Mouse (Mus musculus): ENCODE measurements around the gene Hist1h2br.
A peak's percentile ranks its signal among the peaks of the same experiment; 100 is the strongest.
"Not testable (repeated sequence)": the region's sequence is repeated elsewhere in the genome, so short reads cannot be mapped to it uniquely, and the experiment has no call there.

Hist1h2br gene

DNA sequence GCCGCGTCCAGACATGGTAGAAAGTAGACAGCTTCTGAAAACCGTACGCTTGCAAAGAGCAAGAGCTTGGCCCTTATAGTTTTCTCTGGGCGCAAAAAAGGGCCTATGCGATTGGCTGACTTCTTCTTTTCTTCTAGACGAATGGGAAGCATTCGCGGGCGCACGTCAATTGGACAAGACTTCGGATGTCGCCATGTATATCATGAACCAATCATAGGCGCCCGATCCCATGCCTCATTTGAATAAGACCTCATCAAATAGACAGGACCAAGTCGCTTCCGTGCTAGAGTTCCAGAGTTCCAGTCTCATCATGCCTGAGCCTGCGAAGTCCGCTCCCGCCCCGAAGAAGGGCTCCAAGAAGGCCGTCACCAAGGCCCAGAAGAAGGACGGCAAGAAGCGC lies at the start of gene Hist1h2br, which contains the start of gene Hist1h2ap:
Hist1h2br (plus strand) TSS at position 283 of the 400 bp plus-strand sequence.
Hist1h2ap (minus strand) TSS at position 47 of the 400 bp plus-strand sequence.
- DNase-seq (ENCODE audit: low spot score in 2 of 2), result not testable (repeated sequence)

GRCm38 (mm10) chr13:21784311-21784710 lies 49.2 kb upstream of the Hist1h2br start:
- no peak for DNase-seq (ENCODE audit: low spot score in 2 of 2)

GRCm38 (mm10) chr13:21786189-21786898 lies 47.2 kb upstream of the Hist1h2br start:
- no peak for DNase-seq (ENCODE audit: low spot score in 2 of 2)

DNA sequence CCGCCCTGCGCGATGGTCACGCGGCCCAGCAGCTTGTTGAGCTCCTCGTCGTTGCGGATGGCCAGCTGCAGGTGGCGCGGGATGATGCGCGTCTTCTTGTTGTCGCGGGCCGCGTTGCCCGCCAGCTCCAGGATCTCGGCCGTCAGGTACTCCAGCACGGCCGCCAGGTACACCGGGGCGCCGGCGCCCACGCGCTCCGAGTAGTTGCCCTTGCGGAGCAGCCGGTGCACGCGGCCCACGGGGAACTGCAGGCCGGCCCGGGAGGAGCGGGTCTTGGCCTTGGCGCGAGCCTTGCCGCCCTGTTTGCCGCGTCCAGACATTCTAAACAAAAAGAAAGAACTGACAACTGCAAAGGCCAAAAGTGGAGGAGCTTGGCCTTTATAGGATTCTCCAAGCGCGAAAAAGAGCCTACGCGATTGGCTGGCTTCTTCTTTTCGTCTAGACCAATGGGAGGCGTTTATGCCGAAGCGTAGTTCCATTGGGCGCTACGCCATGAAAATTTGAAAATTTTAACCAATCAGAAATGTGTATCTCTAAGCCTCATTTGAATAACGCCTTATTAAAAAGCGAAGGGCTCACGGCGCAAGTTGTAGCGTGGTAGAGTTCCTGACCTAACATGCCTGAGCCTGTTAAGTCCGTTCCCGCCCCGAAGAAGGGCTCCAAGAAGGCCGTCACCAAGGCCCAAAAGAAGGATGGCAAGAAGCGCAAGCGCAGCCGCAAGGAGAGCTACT lies 46.5 kb upstream of the Hist1h2br start, which contains the start of the genes Hist1h2an and Hist1h2bp:
Hist1h2an (minus strand) TSS at position 320 of the 731 bp plus-strand sequence.
Hist1h2bp (plus strand) TSS at position 563 of the 731 bp plus-strand sequence.
- peak; percentile 82 to 90 for DNase-seq (ENCODE audit: low spot score in 2 of 2)

DNA sequence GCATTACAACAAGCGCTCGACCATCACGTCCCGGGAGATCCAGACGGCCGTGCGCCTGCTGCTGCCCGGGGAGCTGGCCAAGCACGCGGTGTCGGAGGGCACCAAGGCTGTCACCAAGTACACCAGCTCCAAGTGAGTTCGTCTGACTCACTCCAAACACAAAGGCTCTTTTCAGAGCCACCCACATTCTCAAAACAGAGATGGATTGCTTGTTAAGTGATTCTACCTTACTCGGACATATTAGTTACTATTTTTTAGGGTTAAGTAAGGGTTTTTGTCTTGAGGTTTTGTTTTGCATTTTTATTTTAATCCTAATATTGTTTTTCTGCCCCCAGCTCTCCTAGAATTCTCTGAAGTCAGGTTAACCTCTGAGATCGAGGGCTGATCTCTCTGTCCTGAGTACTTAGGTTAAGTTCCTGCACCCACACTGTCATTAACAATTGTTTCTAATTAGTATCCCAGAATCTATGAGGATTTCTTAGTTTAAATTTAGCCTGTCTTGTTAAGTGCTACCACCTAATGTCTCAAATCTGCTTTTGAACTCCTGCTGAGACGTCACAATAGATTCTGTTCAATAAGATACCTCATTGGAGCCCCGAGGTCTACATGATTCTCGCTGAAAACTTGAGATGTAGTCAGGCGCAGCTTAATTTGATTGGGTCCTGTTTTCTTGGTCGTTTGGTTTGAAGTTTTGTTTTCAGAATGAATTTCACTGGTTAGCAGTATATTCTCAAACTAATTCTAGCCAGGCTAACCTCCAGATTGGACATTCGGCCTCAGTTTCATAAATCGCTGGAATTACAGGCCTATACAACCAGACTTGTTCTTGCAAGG lies 45.6 kb upstream of the Hist1h2br start:
- no peak for DNase-seq (ENCODE audit: low spot score in 2 of 2)

DNA sequence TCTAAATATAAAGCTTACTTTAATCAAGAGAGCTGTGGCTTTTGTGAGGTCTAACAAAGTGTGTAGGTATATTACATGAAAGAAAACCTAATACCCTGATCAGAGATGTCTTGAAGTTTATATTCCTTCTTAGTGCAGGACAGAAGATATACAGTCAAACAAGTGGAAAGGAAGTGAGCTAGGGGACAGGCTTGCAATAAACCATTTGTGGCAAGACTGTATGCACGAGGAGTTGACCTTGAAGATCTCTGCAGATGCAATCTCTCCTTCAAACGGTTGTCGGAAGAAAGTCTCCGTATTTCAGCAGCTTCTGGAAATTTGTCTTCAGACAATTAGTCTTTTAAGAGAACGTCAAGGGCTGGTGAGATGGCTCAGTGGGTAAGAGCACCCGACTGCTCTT lies 43.6 kb upstream of the Hist1h2br start:
- no peak for DNase-seq (ENCODE audit: low spot score in 2 of 2)

DNA sequence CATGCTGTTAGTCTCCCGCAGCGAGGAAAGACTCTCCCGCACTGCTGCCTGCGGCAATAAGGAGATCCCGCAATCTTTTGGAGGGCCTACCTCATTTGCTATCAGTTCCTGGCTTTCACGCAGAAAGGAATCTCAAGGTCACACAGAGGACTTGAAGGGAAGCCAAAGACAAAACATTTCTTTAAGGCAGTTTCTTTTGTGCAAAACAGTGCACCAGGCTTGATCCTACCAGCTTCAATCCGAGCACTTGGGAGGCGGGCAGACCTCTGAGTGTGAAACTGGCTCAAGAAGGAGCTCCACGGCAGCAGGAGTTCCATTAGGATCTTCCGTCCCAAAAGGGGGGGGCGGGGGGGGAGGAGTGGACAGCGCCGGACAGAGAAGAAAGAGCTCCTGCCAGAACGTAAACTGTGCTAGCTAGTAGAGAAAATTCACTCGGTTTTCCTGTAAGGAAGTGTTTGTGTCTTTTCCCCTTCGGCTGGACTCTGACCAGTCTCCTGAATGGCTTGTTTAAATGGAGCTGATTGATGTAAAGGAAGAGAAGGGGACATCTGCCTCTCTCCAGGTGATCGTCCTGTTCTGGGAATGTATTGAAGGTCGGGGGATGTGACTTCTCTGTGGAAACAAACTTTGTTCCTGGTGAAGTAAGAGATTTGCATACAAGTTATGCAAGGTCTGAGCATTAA lies 42.8 kb upstream of the Hist1h2br start:
- no peak for DNase-seq (ENCODE audit: low spot score in 2 of 2)

DNA sequence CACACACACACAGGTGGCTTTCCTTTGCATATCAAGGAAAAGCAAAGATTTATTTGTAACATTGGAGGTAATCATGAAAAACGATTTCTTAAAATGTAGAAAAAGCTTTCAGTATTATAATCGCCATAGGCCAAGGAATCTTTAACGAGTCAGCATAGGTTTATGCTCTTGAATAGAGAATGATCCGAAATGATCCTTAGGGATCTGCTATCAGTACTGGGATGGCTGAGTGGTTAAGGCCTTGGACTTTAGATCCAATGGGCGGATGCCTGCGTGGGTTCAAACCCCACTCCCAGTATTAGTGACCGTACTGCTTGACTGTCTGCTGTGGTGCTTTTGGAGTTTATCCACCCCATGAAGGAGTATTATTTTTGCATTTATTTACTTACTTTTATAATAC lies 38.0 kb upstream of the Hist1h2br start:
- DNase-seq (ENCODE audit: low spot score in 2 of 2), result no peak

DNA sequence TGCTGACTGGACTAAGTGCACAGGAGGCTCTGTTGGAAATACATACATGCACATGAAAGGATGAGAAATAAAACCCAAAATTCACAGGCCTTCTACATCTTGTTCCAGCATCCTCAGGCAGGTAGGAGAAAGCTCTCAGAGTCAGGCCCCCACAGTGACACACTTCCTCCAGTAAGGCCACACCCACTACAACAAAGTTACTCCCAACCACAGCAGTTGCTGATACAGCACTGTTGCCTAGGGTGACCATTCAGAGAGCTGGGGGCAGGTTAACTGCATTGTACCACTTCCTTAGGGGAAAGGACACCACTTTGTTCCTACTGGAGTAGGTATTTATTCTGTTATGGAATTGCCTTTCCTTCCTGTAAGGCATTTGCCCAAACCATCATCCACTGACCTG lies 36.4 kb upstream of the Hist1h2br start:
- not testable (repeated sequence) for DNase-seq (ENCODE audit: low spot score in 2 of 2)

DNA sequence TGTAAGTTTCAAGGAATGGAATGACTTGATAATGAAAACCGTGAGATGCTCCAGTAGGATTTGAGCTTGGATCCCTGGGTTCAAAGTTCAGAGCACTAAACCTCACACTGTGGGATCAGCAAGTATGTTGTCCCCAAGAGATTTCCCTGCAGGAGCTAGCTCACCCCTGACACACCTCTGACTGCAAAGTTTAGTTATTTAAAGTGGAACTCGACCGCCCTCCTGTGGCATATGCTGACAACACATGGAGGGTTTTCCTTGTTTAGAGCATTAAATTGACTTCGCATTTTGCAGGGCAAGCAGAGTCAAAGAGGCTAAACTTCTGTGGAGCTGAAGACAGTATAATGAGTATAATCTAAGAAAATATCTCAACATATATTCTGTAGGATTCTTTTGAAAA lies 30.5 kb upstream of the Hist1h2br start:
- DNase-seq (ENCODE audit: low spot score in 2 of 2), result not testable (repeated sequence)

DNA sequence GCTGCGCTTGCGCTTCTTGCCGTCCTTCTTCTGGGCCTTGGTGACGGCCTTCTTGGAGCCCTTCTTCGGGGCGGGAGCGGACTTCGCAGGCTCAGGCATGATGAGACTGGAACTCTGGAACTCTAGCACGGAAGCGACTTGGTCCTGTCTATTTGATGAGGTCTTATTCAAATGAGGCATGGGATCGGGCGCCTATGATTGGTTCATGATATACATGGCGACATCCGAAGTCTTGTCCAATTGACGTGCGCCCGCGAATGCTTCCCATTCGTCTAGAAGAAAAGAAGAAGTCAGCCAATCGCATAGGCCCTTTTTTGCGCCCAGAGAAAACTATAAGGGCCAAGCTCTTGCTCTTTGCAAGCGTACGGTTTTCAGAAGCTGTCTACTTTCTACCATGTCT lies 23.5 kb upstream of the Hist1h2br start, which contains the start of the genes Hist1h2bq and Hist1h2ao:
Hist1h2bq (minus strand) TSS at position 125 of the 400 bp plus-strand sequence.
Hist1h2ao (plus strand) TSS at position 393 of the 400 bp plus-strand sequence.
- not testable (repeated sequence) for DNase-seq (ENCODE audit: low spot score in 2 of 2)

- not testable (repeated sequence) for DNase-seq (ENCODE audit: low spot score in 2 of 2)
Observed at GRCm38 (mm10) chr13:21811074-21811473, 22.5 kb upstream of the Hist1h2br start.

DNA sequence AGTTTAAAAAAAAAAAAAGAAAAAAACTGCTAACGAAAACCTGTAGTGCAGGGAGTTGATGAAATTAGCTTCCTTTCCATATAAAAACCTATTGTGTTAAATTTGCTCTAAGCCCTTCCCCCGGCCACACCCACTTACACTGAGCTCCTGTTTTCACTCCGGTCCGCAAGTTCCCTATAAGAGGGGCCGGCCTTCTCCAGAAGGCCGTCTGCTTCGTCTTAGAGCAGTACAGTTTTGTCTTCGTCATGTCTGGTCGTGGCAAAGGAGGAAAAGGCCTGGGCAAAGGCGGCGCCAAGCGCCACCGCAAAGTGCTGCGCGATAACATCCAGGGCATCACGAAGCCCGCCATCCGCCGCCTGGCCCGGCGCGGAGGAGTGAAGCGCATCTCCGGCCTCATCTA lies 22.0 kb upstream of the Hist1h2br start, which contains the start of gene Hist1h4m:
Hist1h4m (plus strand) TSS at position 208 of the 400 bp plus-strand sequence.
- DNase-seq (ENCODE audit: low spot score in 2 of 2), result peak; percentile 30 to 32

GRCm38 (mm10) chr13:21812092-21812491 lies 21.5 kb upstream of the Hist1h2br start:
- DNase-seq (ENCODE audit: low spot score in 2 of 2), result not testable (repeated sequence)

GRCm38 (mm10) chr13:21820082-21820890 lies 13.3 kb upstream of the Hist1h2br start:
- not testable (repeated sequence) for DNase-seq (ENCODE audit: low spot score in 2 of 2)

DNA sequence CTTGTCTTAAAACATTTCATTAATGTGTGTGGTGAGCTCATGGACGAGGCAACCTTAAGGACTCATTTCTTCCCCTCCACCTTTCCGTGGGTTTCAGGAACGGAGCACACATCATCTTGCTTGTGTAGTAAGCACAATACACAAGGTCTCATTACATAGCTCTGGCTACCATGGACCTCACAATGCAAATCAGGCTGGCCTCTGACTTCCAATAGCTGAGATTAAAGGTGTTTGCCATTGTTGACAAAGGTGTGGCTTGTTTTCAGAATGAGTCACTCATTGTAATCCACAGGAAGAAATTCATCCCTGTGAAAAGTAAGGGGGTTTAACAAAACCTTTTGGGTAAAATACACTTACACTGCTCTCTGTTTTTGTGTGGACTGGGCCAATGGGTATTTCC lies 5.0 kb upstream of the Hist1h2br start:
- no peak for DNase-seq (ENCODE audit: low spot score in 2 of 2)

- no peak for DNase-seq (ENCODE audit: low spot score in 2 of 2)
Observed at GRCm38 (mm10) chr13:21830344-21830743, 3.2 kb upstream of the Hist1h2br start.

DNA sequence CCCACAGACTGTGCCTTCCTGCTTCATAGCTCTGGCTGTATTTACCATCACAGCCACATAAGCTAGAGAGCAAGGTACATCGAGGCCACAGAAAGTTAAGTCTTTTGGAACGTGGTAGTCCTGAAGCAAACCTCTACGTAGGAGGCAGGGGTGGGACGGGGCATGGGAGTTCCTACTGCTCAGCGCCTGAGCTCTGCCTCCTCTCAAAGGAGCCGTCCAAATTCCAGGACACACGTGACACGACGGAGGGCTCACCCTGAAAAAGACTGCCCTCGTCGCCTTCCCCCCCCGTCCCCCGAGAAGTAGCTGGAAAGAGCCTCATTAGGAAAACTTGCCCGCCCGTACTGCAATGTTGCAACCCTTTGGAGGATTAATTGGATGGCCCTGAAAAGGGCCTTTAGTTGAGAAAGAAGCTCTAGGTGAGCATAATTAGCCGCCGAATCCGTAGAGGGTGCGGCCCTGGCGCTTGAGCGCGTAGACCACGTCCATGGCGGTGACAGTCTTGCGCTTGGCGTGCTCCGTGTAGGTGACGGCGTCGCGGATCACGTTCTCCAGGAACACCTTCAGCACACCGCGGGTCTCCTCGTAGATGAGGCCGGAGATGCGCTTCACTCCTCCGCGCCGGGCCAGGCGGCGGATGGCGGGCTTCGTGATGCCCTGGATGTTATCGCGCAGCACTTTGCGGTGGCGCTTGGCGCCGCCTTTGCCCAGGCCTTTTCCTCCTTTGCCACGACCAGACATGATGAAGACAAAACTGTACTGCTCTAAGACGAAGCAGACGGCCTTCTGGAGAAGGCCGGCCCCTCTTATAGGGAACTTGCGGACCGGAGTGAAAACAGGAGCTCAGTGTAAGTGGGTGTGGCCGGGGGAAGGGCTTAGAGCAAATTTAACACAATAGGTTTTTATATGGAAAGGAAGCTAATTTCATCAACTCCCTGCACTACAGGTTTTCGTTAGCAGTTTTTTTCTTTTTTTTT lies 1.8 kb upstream of the Hist1h2br start, which contains the start of gene Hist1h4n:
Hist1h4n (minus strand) TSS at position 779 of the 977 bp plus-strand sequence.
- peak; percentile 13 to 20 for DNase-seq (ENCODE audit: low spot score in 2 of 2)

DNA sequence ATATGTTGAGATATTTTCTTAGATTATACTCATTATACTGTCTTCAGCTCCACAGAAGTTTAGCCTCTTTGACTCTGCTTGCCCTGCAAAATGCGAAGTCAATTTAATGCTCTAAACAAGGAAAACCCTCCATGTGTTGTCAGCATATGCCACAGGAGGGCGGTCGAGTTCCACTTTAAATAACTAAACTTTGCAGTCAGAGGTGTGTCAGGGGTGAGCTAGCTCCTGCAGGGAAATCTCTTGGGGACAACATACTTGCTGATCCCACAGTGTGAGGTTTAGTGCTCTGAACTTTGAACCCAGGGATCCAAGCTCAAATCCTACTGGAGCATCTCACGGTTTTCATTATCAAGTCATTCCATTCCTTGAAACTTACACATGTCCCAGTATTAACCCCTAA lies 7.0 kb downstream of the Hist1h2br start:
- DNase-seq (ENCODE audit: low spot score in 2 of 2), result not testable (repeated sequence)

Measured in frontal cortex, postnatal 14 days (tissue).